Mouse (Mus musculus) liver, adult 2 months (tissue): ENCODE results near the gene Bmp8a.

Source experiments
- CTCF ChIP-seq: fragments of 200-500 bp; IDR thresholded peaks from 2 replicates; pipeline ENCODE4 v1.5.1; 2011; ENCODE audit warnings: low read depth, low read length, control low read depth
- POLR2A ChIP-seq: fragments of 200-500 bp; IDR thresholded peaks from 2 replicates; pipeline ENCODE4 v1.6.1; 2011; ENCODE audit warnings: low read length, control low read depth; ENCODE audit not compliant: insufficient read depth; ENCODE audit errors: extremely low read depth

DNA sequence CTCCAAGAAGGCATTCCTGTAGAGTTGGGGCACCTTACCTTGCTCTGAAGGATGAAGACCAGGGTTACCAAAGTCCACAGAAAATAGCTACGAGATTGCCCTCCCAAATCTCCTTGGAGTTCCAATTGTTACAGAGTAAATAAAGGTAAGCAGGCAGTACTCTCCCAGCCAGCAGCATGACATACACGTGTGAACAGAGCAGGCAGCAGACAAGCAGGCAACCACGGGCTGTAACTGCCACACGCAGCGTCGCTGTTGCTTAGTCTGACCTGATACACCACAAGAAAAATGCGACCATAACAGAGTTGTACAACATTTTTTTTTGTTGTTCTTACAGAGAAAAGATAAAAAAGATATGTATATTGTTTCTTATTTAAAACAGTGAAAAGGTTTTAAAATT, 15.6 kb upstream of the Bmp8a start:
- TF ChIP-seq CTCF (no peak), POLR2A (no peak)
